Mouse (Mus musculus) G1E-ER4 (cell line): Measurements from ENCODE around the gene Nkx2-5. TPM values are rescaled to one million over a fixed set of nuclear protein-coding genes. Genes with fewer than 3 reads are reported as not detected.

Experiments used
- GATA1 ChIP-seq: IDR thresholded peaks from one replicate; pipeline ENCODE4 v1.8.0; 2012; ENCODE audit warnings: low read length, inconsistent platforms
- polyA plus RNA-seq: library from polyadenylated mRNA; stranded (reverse); fragments of >175 nt; gene quantifications from 2 replicates; pipeline ENCODE4 v1.2.3, GENCODE M21; 2012

Nkx2-5 gene
- not detected in 2 replicates for polyA plus RNA-seq

DNA sequence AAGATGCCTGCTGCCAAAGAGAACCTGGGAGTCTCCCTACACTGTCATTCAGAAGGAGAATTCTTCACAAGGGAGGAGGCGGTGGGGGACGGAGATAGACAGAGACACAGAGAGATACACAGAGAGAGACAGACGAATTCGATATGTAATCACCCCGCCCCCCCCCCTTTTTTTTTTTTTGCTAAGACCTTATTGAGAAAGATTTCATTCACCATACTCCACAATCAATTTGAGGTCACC is at the start of gene Nkx2-5:
Gene Nkx2-5 (minus strand): TSS at position 101 of the 240 bp plus-strand sequence.
- no peak for TF ChIP-seq GATA1

DNA sequence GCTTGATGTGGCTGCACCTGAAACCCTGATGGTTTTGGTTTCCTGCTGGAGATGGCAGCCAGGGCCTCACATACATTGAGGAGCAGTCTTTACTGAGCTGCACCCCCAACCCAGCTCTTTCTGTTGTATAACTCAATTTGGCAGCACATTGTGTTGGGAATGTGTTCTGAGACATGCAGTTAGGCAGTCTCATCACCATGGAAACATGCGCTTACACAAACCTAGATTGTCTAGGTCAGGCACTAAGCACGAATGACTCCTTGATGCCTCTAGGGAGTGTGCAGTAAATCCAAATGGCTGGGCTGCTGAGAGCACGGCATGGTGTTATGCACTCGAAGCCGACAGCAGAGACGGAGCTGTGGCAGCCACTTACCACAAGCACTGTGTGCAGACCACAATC is 49.5 kb upstream of the Nkx2-5 start:
- TF ChIP-seq GATA1: no peak

DNA sequence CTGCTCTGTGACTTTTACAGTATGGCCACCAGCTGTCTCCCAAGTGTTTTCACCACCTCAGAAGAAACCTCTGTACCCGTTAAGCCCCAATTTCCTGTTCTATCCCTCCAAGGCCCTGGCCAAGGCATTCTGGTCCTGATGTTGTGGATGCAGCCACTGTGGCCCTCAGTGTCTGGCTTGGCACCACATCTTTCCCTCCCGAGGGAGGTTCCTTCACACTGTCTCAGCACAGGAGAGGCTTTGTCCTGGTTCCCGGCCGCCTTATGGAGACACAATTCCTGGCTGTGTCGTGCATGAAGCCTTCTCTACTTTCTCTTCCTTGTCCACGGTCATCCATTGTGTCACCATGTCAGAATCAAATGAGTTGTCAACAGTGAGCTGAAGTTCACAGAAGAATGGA is 48.7 kb upstream of the Nkx2-5 start:
- TF ChIP-seq GATA1: no peak

DNA sequence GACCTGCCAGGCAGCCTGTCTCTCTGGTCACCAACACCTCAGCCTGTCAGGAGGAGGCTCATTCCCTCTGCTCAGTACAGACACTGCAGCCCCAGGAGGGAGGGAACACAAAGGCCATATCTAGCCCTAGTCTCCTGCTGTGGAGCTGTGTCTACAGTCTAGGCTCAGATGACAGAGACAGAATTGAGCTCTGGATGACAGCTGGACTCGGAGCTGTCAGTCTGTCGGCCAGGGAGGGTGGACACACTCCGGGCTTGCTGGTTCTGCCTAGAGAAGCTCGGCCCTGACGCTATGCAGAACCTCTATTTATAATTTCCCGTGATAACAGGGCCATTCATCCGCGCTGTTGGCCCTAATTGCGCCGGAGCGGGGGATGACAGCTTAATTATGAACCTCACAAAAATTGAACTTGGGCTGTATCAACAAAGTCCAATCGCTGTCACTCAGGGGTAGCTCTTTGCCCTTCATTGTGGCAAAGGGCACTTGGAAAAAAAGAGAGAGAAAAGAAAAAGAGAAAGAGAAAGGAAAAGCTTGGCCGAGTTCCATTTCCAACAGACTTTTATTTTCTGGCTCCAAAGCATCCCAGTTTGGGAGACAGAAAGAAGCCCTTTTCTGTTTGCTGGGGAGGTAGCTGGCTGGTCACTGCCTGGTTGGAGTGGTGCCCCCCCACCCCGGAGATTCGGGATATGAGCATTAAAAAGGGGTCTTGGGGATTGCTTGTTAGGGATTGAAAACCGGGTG is 48.0 kb upstream of the Nkx2-5 start:
- no peak for TF ChIP-seq GATA1

DNA sequence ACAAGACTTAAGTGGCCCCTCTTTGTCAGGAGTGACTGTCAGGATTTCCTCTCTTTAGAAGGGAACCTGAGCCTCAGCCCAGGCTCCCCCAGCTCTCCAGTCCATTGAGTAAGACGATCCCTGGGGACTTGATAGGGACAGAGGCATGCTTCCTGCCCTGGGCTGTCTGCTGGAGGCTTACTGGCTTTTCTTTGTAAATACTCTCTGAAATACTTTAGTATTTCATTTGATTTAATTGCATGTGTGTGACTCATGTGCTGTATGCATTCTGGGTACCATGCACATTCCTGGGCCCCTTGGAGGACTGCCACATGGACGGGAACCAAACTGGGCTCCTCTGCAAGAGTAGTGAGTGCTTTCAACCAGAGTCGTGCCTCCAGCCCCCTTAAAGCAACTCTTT is 43.1 kb upstream of the Nkx2-5 start:
- no peak for TF ChIP-seq GATA1

- TF ChIP-seq GATA1: no peak
Measured at GRCm38 (mm10) chr17:26886047-26886749, 41.4 kb upstream of the Nkx2-5 start.

DNA sequence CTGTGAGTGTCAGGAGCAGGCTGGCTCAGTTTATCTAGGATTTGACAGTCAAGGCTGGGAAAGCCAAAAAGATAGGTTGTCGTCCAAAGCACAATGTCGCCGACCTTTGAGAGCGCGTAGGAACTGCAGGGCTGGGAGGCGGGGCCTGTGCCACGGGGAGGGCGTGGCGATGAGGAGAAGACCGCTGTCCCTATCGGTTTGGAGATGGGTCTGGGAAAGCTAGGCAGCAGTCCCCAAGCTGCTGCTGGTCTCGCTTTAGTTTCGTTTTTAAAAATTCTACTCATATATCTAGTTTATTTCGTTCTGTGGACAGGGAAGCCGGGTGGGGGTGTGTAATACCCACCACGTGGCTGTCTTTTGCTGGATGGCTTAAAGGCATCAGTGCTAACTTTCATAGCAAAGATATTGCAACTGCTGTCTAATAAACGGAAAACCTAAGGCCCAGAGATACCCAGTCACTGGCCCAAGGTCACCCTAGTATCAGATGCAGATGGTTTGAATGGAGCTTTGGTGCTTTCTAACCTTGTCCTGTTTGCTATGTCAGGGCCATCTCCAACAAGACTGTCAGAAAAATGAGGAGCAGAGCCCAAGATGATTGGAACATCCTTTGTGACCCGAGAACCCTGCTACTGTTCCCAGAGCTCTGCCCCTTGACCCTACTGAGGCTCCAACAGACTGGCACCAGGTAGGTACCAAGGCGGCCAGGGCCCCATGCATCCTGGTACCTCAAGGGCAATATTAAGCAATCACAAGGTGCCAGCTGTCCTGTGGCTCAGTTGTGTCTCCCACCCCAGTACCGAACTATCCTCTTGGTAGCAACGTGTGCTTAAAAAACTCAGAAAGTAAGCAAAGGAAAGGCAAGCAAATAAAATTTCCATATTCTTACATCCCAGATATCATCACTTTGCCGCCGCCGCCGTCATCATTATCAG is 40.5 kb upstream of the Nkx2-5 start:
- no peak for TF ChIP-seq GATA1

DNA sequence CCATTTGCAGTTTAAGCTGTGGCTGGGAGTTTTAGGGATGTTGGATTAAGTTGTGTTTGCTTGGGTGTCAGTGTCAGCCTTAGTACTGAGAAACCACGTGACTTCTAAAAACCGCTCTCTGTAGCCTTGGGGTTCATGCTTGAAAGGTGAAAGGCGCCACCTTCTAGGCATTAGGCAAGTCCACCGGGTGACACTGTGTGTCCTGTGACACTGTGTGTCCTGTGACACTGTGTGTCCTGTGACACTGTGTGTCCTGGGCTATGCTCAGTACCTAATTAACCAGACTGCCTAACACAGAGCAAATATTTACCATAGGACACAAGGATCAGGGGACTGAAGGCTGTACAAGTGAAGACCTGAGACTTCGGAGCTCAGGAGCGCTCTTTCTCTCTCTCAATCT is 38.8 kb upstream of the Nkx2-5 start:
- TF ChIP-seq GATA1: no peak

GRCm38 (mm10) chr17:26882706-26883105 is 37.9 kb upstream of the Nkx2-5 start:
- TF ChIP-seq GATA1: no peak

- TF ChIP-seq GATA1: no peak
Measured at GRCm38 (mm10) chr17:26879235-26879634, 34.4 kb upstream of the Nkx2-5 start.

GRCm38 (mm10) chr17:26877927-26878326 is 33.1 kb upstream of the Nkx2-5 start:
- no peak for TF ChIP-seq GATA1

DNA sequence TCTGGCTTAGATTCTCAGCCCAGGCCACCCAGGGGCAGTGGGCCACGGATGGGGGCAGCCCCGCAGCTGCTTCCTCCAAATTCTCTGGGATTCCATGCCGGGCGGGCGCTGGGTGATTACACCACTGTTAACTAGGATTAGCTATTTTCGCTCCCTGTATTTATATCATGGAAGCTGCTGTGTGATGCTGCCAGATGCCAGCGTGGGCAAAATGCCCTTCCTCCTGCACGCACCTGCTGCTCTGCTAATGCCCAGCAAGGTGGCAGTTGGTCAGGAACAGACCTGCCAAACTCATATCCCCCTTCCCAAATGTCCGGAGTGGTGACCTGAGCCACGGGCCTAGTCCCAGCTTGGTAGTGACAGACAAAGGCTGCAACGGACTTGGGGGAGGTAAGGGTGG is 29.7 kb upstream of the Nkx2-5 start:
- TF ChIP-seq GATA1: no peak

DNA sequence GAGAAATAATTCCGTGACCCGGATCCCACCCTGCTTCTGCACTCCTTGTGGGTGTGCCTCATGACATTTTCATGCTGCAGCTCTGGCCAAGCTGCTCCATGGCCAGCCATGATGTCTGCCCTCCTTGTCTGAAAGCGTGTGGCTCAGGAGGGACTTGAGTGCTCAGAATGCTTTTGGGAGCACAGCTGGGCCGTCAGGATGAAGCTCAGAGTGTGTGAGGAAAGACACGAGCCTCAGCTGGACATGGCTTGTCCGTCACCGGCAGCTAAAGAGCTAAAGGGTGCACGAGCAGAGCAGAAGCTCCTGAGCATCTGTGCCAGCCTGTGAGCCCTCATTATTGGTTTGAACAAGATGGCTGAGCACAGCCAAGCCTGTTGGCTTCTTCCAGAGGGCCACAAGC is 28.7 kb upstream of the Nkx2-5 start:
- no peak for TF ChIP-seq GATA1

- no peak for TF ChIP-seq GATA1
Measured at GRCm38 (mm10) chr17:26872870-26873269, 28.1 kb upstream of the Nkx2-5 start.

DNA sequence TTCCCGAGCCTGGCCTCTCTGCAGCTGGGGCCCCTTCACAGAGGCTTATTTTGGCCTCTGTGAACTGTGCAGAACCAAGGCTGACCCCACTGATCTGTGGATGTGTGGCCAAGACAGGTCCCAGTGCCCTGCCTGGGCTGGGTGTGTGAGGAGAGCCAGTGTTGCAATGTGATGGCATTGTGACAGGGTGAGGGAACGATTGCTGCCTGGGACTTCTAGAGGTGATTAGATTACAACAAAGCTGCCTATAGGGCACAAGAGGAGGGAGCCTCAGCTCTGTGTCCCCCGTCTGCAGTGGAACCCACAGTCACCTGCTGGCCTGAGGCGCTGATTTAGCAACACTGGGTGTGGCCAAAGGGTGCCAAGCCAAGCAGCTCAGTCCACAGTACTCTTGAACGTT is 23.9 kb upstream of the Nkx2-5 start:
- no peak for TF ChIP-seq GATA1

- no peak for TF ChIP-seq GATA1
Measured at GRCm38 (mm10) chr17:26865156-26865555, 20.3 kb upstream of the Nkx2-5 start.
